Mouse (Mus musculus): ENCODE data around the gene Gcgr.
A peak's percentile ranks its signal among the peaks of the same experiment; 100 is the strongest.
"Not testable (repeated sequence)": the region's sequence is repeated elsewhere in the genome, so short reads cannot be mapped to it uniquely, and the experiment has no call there.

Gene Gcgr

GRCm38 (mm10) chr11:120505661-120506060, 24.8 kb upstream of the Gcgr start:
- no peak for DNase-seq (ENCODE audit: low read depth in 1 of 2, low spot score in 2 of 2)

GRCm38 (mm10) chr11:120506899-120507298, 23.6 kb upstream of the Gcgr start:
- DNase-seq (ENCODE audit: low read depth in 1 of 2, low spot score in 2 of 2), result no peak

DNA sequence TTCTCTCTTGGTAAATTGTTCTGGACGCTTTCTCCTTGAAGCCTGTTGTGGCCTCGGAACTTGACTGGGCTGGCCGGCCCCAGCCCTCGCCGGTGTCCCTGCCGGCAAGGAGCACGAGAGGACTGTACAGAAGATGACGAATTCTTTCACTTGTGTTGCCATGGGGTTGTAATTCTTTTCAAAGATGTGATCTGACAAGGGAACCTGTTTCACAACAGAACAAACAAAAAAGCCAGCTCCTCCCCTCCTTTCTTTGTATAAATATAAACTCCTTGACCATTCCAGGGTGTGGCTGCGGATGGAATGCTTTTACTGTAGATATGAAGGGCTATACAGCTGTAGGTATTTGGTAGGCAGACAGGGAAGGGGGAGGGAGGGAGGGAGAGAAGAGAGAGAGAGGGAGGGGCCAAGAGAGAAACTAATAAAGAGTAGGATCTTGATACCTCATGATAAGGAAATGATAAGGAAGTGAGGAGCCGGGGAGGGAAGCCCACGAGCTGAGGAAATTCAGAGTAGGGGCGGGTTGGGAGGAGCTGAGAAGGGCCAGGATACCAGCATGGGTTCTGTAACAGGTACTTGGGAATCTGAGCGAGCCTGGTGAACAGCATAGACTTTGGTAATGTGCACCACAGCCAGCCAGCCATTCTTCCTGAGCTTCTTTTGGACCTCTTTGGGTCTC, 22.7 kb upstream of the Gcgr start:
- no peak for DNase-seq (ENCODE audit: low read depth in 1 of 2, low spot score in 2 of 2)

DNA sequence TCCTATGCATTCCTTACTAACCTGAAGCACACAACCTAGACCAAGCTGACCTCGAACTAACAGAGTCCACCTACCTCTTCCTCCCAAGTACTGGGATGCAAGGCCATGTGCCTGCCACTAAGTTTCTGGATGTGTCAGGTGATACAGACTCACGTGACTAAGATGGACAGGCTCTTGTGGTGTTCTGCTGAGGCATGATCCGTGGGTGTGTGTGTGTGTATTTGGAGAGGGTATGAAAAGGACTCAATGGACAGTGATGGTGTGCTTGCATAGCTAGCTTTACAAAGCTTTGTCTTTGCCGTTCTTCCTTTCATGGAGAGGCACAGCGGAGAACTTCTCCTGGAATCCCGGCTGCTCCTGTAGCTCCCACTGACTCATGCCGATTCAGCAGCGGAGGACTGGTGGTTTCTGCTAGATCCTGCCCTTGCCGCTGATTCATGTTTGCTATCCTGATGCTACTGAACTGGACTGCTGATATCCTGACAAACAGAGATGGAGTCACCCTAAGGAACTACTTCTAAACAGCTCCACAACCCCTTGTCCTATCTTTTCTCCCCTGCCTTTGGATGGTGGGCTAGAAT, 22.1 kb upstream of the Gcgr start:
- no peak for DNase-seq (ENCODE audit: low read depth in 1 of 2, low spot score in 2 of 2)

GRCm38 (mm10) chr11:120509940-120510339, 20.6 kb upstream of the Gcgr start:
- DNase-seq (ENCODE audit: low read depth in 1 of 2, low spot score in 2 of 2), result no peak

DNA sequence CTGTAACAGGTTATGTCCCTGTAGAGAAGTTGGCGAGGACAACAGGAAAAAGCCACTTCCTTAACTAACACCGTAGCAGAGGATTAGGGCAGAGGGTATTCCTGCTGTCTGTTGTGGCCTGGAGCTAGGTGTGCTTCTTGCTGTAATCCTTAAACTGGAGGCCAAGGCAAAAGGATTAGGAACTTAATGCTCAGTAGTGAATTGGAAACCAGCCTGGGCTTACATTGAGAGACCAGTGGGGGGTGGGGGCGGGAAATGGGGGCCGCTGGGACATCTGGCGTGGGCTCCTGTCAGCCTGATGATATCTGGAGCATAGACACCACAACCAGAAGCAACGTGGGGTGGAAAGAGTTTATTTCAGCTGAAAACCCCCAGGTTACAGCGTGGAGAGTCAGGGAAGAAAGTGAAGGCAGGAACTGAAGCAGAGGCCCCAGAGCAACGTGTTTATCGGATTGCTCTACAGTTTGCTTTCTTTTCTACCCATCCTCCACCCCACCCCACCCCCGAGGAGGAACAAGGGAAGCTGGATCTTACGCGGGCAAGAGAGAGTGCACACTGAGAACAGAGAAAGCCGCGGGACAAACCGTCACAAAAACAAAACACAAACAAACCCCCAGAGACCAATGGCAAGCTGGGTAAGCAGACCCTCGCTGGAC, 20.0 kb upstream of the Gcgr start:
- DNase-seq (ENCODE audit: low read depth in 1 of 2, low spot score in 2 of 2), result no peak

- no peak for DNase-seq (ENCODE audit: low read depth in 1 of 2, low spot score in 2 of 2)
These were observed 17.6 kb upstream of the Gcgr start for GRCm38 (mm10) chr11:120512790-120513453.

- not testable (repeated sequence) for DNase-seq (ENCODE audit: low read depth in 1 of 2, low spot score in 2 of 2)
These were observed 16.2 kb upstream of the Gcgr start for GRCm38 (mm10) chr11:120514262-120514661.

GRCm38 (mm10) chr11:120515611-120516010, 14.9 kb upstream of the Gcgr start:
- peak; percentile 66 to 84 for DNase-seq (ENCODE audit: low read depth in 1 of 2, low spot score in 2 of 2)

- no peak for DNase-seq (ENCODE audit: low read depth in 1 of 2, low spot score in 2 of 2)
These were observed 13.4 kb upstream of the Gcgr start for GRCm38 (mm10) chr11:120517147-120517546.

DNA sequence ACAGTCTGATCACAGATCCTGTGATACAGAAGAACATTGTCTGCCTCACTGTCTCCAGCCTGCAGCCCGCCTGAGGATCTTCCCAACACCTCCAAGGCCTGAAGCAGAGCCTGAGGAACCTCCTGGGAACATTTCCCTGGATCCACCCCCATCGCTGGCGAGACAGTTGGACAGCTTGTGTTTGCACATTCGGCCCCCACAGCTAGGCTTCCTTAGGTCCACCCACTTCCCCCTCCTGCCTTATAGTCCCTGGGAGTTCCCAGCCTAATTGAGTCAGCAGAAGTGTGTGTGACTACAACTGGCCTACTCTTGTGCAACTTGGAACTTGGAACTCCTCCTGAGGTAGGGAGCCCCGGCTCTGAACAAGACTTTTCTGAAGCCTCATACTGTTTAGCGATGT, 12.5 kb upstream of the Gcgr start:
- DNase-seq (ENCODE audit: low read depth in 1 of 2, low spot score in 2 of 2), result peak; percentile 61 to 63

DNA sequence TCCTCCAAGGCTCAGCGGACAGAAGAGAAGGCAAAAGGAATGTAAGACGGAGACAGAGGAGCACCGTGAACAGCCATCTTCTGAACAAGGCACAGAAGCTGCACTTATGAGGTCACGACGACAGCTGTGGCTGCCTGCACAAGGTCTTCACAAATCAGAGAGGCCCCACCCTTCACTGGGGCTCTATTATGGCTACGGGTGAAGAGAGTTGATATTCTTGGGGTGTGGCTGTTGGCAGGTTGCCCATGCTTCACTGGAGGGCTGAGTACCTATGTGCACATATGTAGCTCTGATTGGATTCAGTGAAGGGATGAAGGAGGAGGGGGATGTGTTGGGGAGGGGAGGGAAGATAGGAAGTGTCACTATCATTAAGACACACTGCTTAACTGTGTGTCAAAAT, 11.9 kb upstream of the Gcgr start:
- no peak for DNase-seq (ENCODE audit: low read depth in 1 of 2, low spot score in 2 of 2)

DNA sequence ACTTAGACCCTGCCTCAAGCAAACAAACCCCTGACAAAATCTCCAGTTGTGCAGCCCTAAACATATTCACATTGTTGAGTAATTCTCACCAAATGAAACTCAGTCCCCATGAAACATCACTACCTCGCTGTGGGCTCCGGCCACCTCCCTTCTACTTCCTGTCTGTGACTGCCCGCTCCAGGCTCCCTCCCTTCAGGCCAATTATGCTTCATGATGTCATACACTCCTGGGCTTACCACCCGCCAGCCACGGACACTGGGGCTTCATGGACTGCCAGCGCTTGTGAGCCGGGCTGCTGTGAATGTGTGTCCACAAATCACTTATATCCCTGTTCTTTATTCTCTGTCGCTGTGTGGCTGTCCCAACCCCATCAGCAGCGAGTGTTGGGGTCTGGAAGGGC, 10.8 kb upstream of the Gcgr start:
- peak; percentile 65 to 67 for DNase-seq (ENCODE audit: low read depth in 1 of 2, low spot score in 2 of 2)

DNA sequence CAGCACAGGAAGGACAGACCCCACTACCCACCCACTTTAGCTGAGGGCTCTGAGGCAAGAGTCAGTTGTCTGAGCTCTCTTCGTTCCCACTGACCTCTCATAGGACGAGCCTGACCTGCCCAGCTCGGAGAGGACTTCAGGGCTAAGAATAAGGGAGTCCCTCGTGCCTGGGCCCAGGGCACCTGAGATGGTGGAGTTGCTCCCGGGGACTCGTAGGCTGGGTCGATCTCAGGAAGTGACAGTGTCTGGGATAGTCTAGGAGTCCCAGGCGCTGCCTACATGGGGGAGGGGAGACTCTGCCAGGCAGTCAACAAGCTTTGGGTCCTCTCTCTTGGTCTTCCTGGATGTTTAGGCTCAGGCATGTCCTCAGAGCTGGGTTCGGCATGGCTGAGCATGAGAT, 10.0 kb upstream of the Gcgr start:
- no peak for DNase-seq (ENCODE audit: low read depth in 1 of 2, low spot score in 2 of 2)

DNA sequence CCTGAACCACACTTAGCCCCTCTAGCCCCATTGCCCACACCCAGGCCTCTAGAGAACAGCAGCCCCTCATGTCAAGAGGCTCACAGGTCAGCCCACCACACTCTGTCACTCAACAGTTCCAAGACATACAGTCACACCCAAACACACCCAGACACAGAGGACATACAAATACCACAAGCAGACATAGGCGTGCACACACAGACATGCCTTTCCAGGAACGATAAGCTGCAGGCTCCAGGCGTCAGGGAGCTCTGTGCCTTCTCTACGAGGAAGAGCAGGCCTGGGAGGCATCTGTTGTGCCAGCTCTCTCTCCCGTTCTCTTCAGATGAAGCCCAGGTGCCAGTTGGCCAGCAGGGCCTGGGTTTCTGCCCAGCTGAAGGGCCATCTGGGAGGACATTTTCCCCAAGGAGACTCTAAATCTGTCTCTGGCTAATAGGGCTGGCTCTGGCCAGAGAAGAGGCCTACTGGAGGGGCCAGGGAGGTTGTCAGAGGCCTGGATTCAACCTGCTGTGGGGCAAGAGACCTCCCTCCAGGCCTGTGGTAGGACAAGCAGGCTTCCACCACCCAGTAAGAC, 9.4 kb upstream of the Gcgr start:
- DNase-seq (ENCODE audit: low read depth in 1 of 2, low spot score in 2 of 2), result no peak

DNA sequence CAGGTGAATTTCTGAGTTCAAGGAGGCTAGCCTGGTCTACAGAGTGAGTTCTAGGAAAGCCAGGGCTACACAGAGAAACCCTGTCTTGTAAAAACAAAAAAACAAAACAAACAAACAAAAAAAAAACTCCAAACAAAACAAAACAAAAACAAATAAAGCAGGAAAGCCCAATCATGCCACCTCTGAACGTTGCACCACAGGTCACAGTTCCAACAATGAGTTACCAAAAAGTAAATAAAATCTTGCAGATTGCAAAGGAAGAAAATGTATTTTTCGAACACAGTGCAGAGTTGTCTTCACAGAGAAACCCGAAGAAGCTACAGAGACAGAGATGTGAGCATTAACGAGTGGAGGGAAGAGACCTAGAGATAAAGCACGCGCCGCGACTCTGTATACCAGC, 7.9 kb upstream of the Gcgr start:
- no peak for DNase-seq (ENCODE audit: low read depth in 1 of 2, low spot score in 2 of 2)

GRCm38 (mm10) chr11:120525959-120526358, 4.5 kb upstream of the Gcgr start:
- no peak for DNase-seq (ENCODE audit: low read depth in 1 of 2, low spot score in 2 of 2)

DNA sequence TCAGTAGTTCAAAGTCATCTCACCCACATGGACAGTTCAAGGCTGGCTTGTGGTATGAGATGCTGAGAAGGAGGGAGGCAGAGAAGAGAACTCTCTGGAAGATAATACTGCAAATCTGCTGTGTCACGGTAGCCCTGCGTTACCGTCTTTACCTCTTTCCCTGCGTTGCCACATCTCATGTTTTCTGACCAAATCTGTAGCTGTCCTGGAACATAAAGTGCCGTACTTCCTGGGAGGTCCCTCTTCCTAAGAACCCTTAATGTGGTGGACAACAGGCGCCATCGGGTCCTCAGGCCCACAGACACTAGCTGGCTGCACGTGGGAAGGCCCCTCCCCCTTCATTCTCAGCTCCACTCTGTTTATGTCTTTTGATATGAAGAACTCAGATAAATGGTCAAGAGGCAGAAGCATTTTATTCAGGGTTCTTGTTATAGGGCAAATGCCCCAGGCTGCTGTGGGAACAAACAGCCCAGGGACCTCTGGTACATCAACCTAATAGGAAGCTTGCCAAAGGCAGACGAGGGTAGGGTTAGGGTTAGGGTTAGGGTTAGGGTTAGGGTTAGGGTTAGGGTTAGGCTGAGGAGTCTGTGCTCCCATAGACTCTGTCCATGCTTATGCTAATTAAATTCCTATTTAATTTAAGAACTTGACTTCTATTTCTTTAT, 2.7 kb upstream of the Gcgr start:
- no peak for DNase-seq (ENCODE audit: low read depth in 1 of 2, low spot score in 2 of 2)

- DNase-seq (ENCODE audit: low read depth in 1 of 2, low spot score in 2 of 2), result no peak
These were observed 1.6 kb upstream of the Gcgr start for GRCm38 (mm10) chr11:120528903-120529302.

GRCm38 (mm10) chr11:120531646-120532045, 1.1 kb downstream of the Gcgr start:
- no peak for DNase-seq (ENCODE audit: low read depth in 1 of 2, low spot score in 2 of 2)

- DNase-seq (ENCODE audit: low read depth in 1 of 2, low spot score in 2 of 2), result no peak
These were observed 3.6 kb downstream of the Gcgr start for GRCm38 (mm10) chr11:120534093-120534492.

Data from monocyte, adult 2 months (primary cell).